Mouse (Mus musculus): ENCODE measurements around the gene Msantd1. TPM values are rescaled to one million over a fixed set of nuclear protein-coding genes. Genes with fewer than 3 reads are reported as not detected.

The Msantd1 gene
- polyA plus RNA-seq, 1 experiment, result not detected

DNA sequence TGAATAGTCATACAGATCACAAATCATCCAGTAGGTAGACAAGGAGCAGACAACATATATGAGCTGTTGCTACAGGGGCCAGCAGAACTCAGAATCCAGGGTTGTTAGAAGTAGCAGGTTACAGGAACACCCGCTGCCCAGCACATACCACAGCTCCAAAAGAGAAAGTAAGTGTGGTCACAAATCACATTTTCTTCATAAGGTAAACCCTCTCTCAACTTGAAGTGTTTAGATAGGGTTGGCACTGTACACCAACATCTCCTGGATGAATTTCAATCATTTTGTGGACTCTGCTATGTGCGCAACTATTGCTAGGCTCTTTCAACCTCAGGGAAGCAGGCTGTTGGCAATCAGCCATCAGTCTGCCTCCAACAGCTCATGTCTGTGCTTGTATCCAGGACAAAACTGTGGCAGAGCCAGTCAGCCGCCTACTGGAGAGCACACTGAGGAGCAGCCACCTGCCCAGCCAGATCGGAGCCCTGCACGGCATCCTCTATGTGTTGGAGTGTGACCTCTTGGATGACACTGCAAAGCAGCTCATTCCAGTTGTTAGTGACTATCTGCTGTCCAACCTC, 4.9 kb upstream of the Msantd1 start:
- TF ChIP-seq CTCF (IDR thresholded peaks at IDR 0.05; ENCODE audit: insufficient read depth, low read depth, low read length), result no peak
- no peak for TF ChIP-seq POLR2A (IDR thresholded peaks at IDR 0.05; ENCODE audit: insufficient read depth, low read depth, low read length)
- H3K4me1 ChIP-seq (ENCODE audit: control insufficient read depth, insufficient read depth, low read length), result 0 out of 2 replicates have a peak, but pooled peaks cover 2% of the 10 kb centered on the region
- H3K4me3 ChIP-seq (ENCODE audit: insufficient read depth, low read depth, low read length), result no peak overlapping the region
- WGBS, result 46% methylated on average over 5 of the region's 5 CpGs
- no peak overlapping the region for H3K27ac ChIP-seq (ENCODE audit: insufficient read depth, low read depth, low read length)

DNA sequence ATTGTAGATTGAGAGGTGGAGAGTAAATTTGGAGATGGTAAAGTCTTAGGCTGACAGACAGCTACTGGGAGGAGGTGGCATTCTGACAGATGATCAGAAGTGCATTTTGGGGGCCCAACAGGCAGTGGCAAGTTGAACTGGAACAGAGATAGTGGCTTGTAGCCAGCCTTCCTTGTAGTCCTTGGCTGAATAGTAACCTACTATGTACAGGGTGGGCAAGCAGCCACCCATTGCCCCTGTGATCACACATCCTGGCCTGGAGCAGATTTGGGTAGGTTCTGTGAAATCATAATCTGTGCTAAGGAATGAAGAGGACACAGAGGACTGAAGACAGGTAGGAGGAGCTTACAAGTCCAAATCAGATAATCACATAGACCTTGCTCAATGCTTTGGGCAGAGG, 3.4 kb upstream of the Msantd1 start:
- Histone ChIP-seq H3K27ac (ENCODE audit: insufficient read depth, low read depth, low read length) (no peak overlapping the region), H3K4me3 (ENCODE audit: insufficient read depth, low read depth, low read length) (no peak overlapping the region), H3K4me1 (ENCODE audit: control insufficient read depth, insufficient read depth, low read length) (0 out of 2 replicates have a peak, but pooled peaks cover 2% of the 10 kb centered on the region)
- TF ChIP-seq CTCF (IDR thresholded peaks at IDR 0.05; ENCODE audit: insufficient read depth, low read depth, low read length), result no peak
- no peak for TF ChIP-seq POLR2A (IDR thresholded peaks at IDR 0.05; ENCODE audit: insufficient read depth, low read depth, low read length)

DNA sequence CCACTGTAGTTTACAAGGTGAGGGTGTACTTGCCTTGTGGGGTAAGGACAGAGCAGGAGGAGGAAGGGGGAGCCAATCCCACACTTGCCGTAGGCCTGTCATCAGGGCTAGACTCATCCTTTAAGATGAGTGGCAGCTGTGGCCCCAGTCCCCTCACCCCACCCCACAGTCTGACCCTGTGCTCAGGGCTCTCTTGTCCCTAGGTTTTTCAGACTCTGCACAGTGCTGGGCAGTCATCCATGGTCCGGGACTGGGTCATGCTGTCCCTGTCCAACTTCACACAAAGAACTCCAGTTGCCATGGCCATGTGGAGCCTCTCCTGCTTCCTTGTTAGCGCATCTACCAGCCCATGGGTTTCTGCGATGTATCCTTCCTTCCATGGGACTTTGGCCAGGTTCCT, 582 bp upstream of the Msantd1 start:
- 86% methylated on average over 4 of the region's 4 CpGs for WGBS
- Histone ChIP-seq H3K4me1 (ENCODE audit: control insufficient read depth, insufficient read depth, low read length) (no peaks in the 10 kb centered on the region), H3K4me3 (ENCODE audit: insufficient read depth, low read depth, low read length) (no peak overlapping the region), H3K27ac (ENCODE audit: insufficient read depth, low read depth, low read length) (no peak overlapping the region)
- no peak for TF ChIP-seq POLR2A (IDR thresholded peaks at IDR 0.05; ENCODE audit: insufficient read depth, low read depth, low read length)
- TF ChIP-seq CTCF (IDR thresholded peaks at IDR 0.05; ENCODE audit: insufficient read depth, low read depth, low read length), result no peak

DNA sequence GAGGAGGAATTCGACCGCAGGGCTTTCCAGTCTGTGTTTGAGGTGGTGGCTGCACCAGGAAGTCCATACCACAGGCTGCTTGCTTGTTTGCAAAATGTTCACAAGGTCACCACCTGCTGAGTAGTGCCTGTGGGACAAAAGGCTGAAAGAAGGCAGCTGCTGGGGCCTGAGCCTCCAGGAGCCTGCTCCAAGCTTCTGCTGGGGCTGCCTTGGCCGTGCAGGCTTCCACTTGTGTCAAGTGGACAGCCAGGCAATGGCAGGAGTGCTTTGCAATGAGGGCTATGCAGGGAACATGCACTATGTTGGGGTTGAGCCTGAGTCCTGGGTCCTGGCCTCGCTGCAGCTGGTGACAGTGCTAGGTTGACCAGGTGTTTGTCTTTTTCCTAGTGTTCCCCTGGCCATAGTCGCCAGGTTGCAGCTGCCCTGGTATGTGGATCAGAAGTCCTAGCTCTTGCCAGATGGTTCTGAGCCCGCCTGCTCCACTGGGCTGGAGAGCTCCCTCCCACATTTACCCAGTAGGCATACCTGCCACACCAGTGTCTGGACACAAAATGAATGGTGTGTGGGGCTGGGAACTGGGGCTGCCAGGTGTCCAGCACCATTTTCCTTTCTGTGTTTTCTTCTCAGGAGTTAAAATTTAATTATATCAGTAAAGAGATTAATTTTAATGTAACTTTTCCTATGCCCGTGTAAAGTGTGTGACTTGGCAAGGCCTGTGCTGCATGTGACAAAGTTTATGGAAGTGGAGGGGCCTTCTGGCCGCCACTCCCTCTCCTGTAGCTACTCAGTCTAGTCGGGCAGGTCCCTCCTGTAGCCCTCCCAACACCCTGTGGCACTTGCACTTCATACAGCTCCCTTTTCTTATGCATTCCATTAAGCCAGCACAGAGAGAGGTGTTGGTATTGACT, 1.2 kb downstream of the Msantd1 start:
- Histone ChIP-seq H3K4me1 (ENCODE audit: control insufficient read depth, insufficient read depth, low read length) (no peaks in the 10 kb centered on the region), H3K4me3 (ENCODE audit: insufficient read depth, low read depth, low read length) (no peak overlapping the region), H3K27ac (ENCODE audit: insufficient read depth, low read depth, low read length) (no peak overlapping the region)
- 77% methylated on average over 9 of the region's 9 CpGs for WGBS
- TF ChIP-seq CTCF (IDR thresholded peaks at IDR 0.05; ENCODE audit: insufficient read depth, low read depth, low read length), result no peak
- TF ChIP-seq POLR2A (IDR thresholded peaks at IDR 0.05; ENCODE audit: insufficient read depth, low read depth, low read length), result no peak

DNA sequence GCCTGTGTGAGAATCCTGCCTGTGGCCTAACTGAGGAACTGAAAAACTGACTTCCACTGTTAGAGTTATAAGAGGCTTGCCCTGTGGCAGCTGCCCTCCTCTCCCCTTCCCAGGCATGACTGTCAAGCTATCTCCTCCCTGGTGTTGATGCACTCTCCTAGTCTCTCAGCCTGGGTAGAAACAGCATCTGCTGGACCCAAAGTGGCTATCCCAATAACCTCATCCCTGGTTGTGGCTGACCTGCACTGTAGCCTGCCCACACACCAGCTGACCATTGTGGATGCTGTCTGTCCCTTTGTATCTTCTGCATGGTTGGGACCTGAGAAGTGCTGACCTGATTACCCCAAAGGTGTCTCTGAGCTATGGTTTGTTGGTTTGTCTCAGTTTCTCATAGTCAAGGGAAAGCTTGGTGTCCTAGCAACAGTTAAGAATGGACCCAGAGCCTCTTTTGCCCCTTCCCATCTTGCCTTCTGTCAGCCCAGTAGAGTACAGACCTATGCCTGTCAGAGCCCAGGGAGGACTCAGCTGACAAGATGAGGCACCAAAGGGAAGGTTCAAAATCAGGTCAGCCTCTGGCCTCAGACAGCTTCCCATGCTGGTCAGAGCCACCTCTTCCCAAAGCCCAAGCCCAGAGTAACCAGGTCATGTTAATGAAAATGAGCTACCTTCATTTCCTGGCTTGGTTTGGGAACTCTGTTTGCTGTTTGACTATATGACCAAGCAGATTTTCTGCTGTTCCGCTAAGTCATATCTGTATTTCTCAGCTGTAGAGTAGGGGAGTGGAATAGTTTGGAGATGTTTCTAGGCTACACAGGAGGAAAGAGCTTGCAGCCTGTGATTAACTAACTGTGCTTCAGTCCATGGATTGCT, 2.1 kb downstream of the Msantd1 start:
- 92% methylated on average over 1 of the region's 1 CpGs for WGBS
- Histone ChIP-seq H3K4me1 (ENCODE audit: control insufficient read depth, insufficient read depth, low read length) (no peaks in the 10 kb centered on the region), H3K4me3 (ENCODE audit: insufficient read depth, low read depth, low read length) (no peak overlapping the region), H3K27ac (ENCODE audit: insufficient read depth, low read depth, low read length) (no peak overlapping the region)
- TF ChIP-seq POLR2A (IDR thresholded peaks at IDR 0.05; ENCODE audit: insufficient read depth, low read depth, low read length) (no peak), CTCF (IDR thresholded peaks at IDR 0.05; ENCODE audit: insufficient read depth, low read depth, low read length) (no peak)

DNA sequence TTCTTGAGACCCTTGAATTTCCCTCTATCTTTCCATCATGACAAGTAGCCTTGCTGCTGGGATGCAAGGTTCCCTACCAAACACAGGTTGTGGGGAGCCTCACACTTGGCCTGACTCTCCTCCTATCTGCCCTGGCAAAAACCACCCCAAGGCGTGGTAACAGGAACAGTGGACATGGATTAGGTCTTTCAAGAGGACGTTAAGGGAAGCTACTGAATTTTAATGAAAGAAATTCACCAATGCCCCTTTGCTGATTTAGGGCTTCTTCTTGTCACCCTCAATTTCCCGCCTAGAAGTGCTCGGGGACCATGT, 2.6 kb downstream of the Msantd1 start:
- 83% methylated on average over 4 of the region's 4 CpGs for WGBS
- Histone ChIP-seq H3K27ac (ENCODE audit: insufficient read depth, low read depth, low read length) (no peak overlapping the region), H3K4me3 (ENCODE audit: insufficient read depth, low read depth, low read length) (no peak overlapping the region), H3K4me1 (ENCODE audit: control insufficient read depth, insufficient read depth, low read length) (no peaks in the 10 kb centered on the region)
- no peak for TF ChIP-seq CTCF (IDR thresholded peaks at IDR 0.05; ENCODE audit: insufficient read depth, low read depth, low read length)
- TF ChIP-seq POLR2A (IDR thresholded peaks at IDR 0.05; ENCODE audit: insufficient read depth, low read depth, low read length), result no peak

DNA sequence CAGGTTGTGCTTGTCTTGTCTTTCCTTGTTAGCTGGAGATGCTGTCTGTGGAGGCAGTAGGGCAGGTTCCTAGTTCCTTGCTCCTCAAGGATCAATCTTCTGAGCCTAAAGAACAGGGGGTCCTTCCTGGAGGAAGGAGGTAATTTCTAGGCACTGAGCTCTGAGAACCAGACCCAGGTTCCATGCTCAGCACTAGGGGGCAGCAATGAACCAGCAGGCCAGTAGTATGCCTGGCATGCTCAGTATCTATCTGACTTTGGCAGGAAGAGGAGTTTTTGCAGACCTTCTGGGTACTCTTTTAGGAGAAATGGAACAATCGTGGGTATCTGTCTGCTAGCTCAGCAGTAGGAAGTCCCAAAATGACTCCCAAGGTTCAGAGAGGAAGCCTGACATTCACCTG, 8.0 kb downstream of the Msantd1 start:
- TF ChIP-seq CTCF (IDR thresholded peaks at IDR 0.05; ENCODE audit: insufficient read depth, low read depth, low read length), result 0 out of 2 replicates have a peak, but pooled peaks have one; percentile 26
- no peak for TF ChIP-seq POLR2A (IDR thresholded peaks at IDR 0.05; ENCODE audit: insufficient read depth, low read depth, low read length)
- Histone ChIP-seq H3K4me1 (ENCODE audit: control insufficient read depth, insufficient read depth, low read length) (peaks cover 14% of the 10 kb centered on the region), H3K4me3 (ENCODE audit: insufficient read depth, low read depth, low read length) (no peak overlapping the region), H3K27ac (ENCODE audit: insufficient read depth, low read depth, low read length) (no peak overlapping the region)
- WGBS, result 3% methylated on average over 1 of the region's 1 CpGs

DNA sequence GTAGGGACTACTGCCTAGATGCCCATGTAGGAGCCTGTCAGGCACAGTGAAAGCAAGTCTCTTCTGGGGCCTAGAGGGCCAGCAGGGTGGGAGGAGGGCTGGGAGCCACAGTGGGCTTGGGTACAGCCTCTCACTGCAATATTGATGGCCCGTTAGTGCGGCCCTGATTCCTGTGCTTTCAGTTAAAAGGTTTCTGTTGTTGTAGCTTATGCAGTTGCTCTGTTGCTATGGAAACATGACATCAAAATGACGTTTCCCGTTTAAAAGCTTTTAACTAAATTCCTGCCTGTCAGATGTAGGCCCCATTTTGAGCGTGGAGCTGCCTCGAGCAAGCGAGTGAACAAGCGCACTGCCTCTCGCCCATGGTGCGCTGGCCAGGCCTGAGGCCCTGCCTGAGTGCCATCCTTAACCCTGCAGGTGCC, 9.4 kb downstream of the Msantd1 start:
- 39% methylated on average over 10 of the region's 10 CpGs for WGBS
- TF ChIP-seq POLR2A (IDR thresholded peaks at IDR 0.05; ENCODE audit: insufficient read depth, low read depth, low read length) (no peak), CTCF (IDR thresholded peaks at IDR 0.05; ENCODE audit: insufficient read depth, low read depth, low read length) (no peak)
- H3K4me3 ChIP-seq (ENCODE audit: insufficient read depth, low read depth, low read length), result no peak overlapping the region
- H3K4me1 ChIP-seq (ENCODE audit: control insufficient read depth, insufficient read depth, low read length), result peaks cover 14% of the 10 kb centered on the region
- no peak overlapping the region for H3K27ac ChIP-seq (ENCODE audit: insufficient read depth, low read depth, low read length)

All from olfactory bulb, adult 2 months (tissue).